Mouse (Mus musculus) G1E-ER4 (cell line): ENCODE results near the gene Gm13088. TPM values are rescaled to one million over a fixed set of nuclear protein-coding genes. Genes with fewer than 3 reads are reported as not detected.
"Not testable (repeated sequence)": the region's sequence is repeated elsewhere in the genome, so short reads cannot be mapped to it uniquely, and the experiment has no call there.

Source experiments
- GATA1 ChIP-seq: IDR thresholded peaks from one replicate; pipeline ENCODE4 v1.8.0; 2012; ENCODE audit warnings: low read length, inconsistent platforms
- polyA plus RNA-seq: library from polyadenylated mRNA; stranded (reverse); fragments of >175 nt; gene quantifications from 2 replicates; pipeline ENCODE4 v1.2.3, GENCODE M21; 2012

The Gm13088 gene
- not detected in 2 replicates for polyA plus RNA-seq

GRCm38 (mm10) chr4:143657146-143657545 is at the start of gene Gm13088:
Gene Gm13088, minus strand, starts transcription at chr4:143657246.
- not testable (repeated sequence) for TF ChIP-seq GATA1

GRCm38 (mm10) chr4:143702611-143703010 is 45.6 kb upstream of the Gm13088 start, which contains the start of gene Gm13089:
Gene Gm13089, minus strand, starts transcription at chr4:143702711.
- TF ChIP-seq GATA1 = no peak

GRCm38 (mm10) chr4:143614703-143615102 is 42.3 kb downstream of the Gm13088 start, which contains the start of gene Gm13083:
Gene Gm13083, plus strand, starts transcription at chr4:143615003.
- TF ChIP-seq GATA1 = not testable (repeated sequence)

Other genes with a start within 250 kb of the Gm13088 start
- gene Pramef8, start 244.8 kb downstream of the Gm13088 start, polyA plus RNA-seq = 0.50 and 0.85 TPM in 2 replicates
- not detected in 2 replicates for gene Oog4, start 206.9 kb downstream of the Gm13088 start, polyA plus RNA-seq
- not detected in 2 replicates for gene Gm13043, start 145.9 kb downstream of the Gm13088 start, polyA plus RNA-seq
- gene Gm13040, start 121.3 kb downstream of the Gm13088 start, polyA plus RNA-seq = not detected in 2 replicates
- gene BC080695, start 105.5 kb downstream of the Gm13088 start, polyA plus RNA-seq = not detected in 2 replicates
- gene Gm13057, start 105.5 kb downstream of the Gm13088 start, polyA plus RNA-seq = not detected in 2 replicates
- not detected in 2 replicates for gene Gm13083, start 42.2 kb downstream of the Gm13088 start, polyA plus RNA-seq
- gene Gm13089, start 45.5 kb upstream of the Gm13088 start, polyA plus RNA-seq = not detected in 2 replicates
- not detected in 2 replicates for gene Gm13078, start 62.2 kb upstream of the Gm13088 start, polyA plus RNA-seq
- not detected in 2 replicates for gene Gm13023, start 132.1 kb upstream of the Gm13088 start, polyA plus RNA-seq
- gene Gm13084, start 158.8 kb upstream of the Gm13088 start, polyA plus RNA-seq = not detected in 2 replicates
- not detected in 2 replicates for gene Gm13103, start 189.3 kb upstream of the Gm13088 start, polyA plus RNA-seq
- gene Pramef6, start 243.1 kb upstream of the Gm13088 start, polyA plus RNA-seq = not detected in 2 replicates